ENCODE assay signal across 21 mouse cellular contexts in genomic region chr1:190152603-190153002, GRCm38 (mm10). TPM values are rescaled to one million over a fixed set of nuclear protein-coding genes. Genes with fewer than 3 reads are reported as not detected.
"Had no signal": no experiment of that assay in that cellular context is flagged by ENCODE, and none has a peak within 500 bp of the region (broad histone marks: within the 10 kb centered on the region; RNA-seq: fewer than 3 reads in every experiment).

No protein-coding gene starts in this region.

- H3K27me3 ChIP-seq: midbrain, embryonic 15.5 days; neural tube, embryonic 12.5 days had no signal

- DNase-seq: liver, postnatal 0 days; lung, adult 2 months; lung, postnatal 14 days; lung, postnatal 36 days; right cerebral cortex, postnatal 14 days; thymus, adult 2 months; thymus, postnatal 25 days; thymus, postnatal 4 days had no signal

- H3K36me3 ChIP-seq: lung, embryonic 15.5 days; midbrain, embryonic 13.5 days; midbrain, embryonic 15.5 days; neural tube, embryonic 12.5 days; stomach, embryonic 15.5 days had no signal

- H3K9me3 ChIP-seq: lung, embryonic 15.5 days; megakaryocyte, embryonic 14.5 days; midbrain, embryonic 13.5 days; midbrain, embryonic 15.5 days; neural tube, embryonic 12.5 days; stomach, embryonic 15.5 days had no signal

- H3K9ac ChIP-seq: liver, postnatal 0 days; lung, embryonic 15.5 days; midbrain, embryonic 13.5 days; midbrain, embryonic 15.5 days; neural tube, embryonic 12.5 days; stomach, embryonic 15.5 days had no signal

- H3K4me3 ChIP-seq: lung, embryonic 15.5 days; midbrain, embryonic 13.5 days; midbrain, embryonic 15.5 days; neural tube, embryonic 12.5 days; stomach, embryonic 15.5 days had no signal

- H3K4me1 ChIP-seq: megakaryocyte, embryonic 14.5 days had no signal

- H3K4me2 ChIP-seq: lung, embryonic 15.5 days; midbrain, embryonic 11.5 days; midbrain, embryonic 13.5 days; midbrain, embryonic 15.5 days; neural tube, embryonic 12.5 days; stomach, embryonic 15.5 days had no signal

- ATAC-seq: liver, postnatal 0 days; lung, postnatal 0 days; midbrain, embryonic 13.5 days; midbrain, embryonic 15.5 days had no signal

- H3K27ac ChIP-seq: lung, embryonic 15.5 days; macrophage; midbrain, embryonic 13.5 days; midbrain, embryonic 15.5 days; neural tube, embryonic 12.5 days; stomach, embryonic 15.5 days; stomach, postnatal 0 days had no signal

RNA-seq across cellular contexts. Expression of gene Prox1, which starts 17.9 kb away (rescaled TPM):
- total RNA-seq: megakaryocyte progenitor cell, adult 5-6 weeks; monocyte, adult 5-6 weeks; neutrophil, adult 5-6 weeks had no signal
